Mouse (Mus musculus) erythroblast, embryonic 14.5 days (primary cell): ENCODE results near the gene Abhd8.

ENCODE experiments used
- GATA1 ChIP-seq: IDR thresholded peaks from 2 replicates; pipeline ENCODE4 v1.6.1; 2012; ENCODE audit warnings: low read length, inconsistent platforms, mixed read lengths
- TAL1 ChIP-seq: IDR thresholded peaks from 3 replicates; pipeline ENCODE4 v1.6.1; 2012; ENCODE audit warnings: low read length, inconsistent platforms, mixed read lengths

DNA sequence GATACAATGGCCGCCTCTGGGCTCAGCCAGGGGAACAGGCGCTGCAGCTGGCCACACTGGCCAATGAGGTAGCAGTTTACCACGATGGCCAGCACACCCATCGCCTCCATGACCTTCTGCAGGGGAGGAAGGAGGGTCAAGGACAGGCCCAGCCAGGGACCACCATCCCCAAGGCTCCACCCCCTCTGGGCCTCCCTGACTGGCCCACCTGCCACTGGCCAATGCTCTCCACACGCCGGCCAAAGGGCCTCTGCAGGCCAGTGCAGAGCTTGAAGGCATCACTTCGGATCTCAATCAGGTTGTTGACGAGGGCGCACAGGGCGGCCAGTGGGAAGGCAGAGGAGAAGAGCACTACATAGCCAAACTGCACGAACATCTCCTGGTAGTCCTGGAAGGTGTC, 15.5 kb upstream of the Abhd8 start:
- TF ChIP-seq GATA1: no peak
- no peak for TF ChIP-seq TAL1
